Mouse (Mus musculus) regulatory T cell (primary cell): Measurements from ENCODE around the gene Smyd4.
"Not testable (repeated sequence)": the region's sequence is repeated elsewhere in the genome, so short reads cannot be mapped to it uniquely, and the experiment has no call there.

Source experiments
- in situ Hi-C: fragments of 300-600 bp; cut with MboI, MseI; formaldehyde crosslinking; loops from one replicate; pipeline ENCODE4 v1.15.1; 2025; ENCODE audit warnings: high pct_unique_total_duplicates

Smyd4 gene

DNA sequence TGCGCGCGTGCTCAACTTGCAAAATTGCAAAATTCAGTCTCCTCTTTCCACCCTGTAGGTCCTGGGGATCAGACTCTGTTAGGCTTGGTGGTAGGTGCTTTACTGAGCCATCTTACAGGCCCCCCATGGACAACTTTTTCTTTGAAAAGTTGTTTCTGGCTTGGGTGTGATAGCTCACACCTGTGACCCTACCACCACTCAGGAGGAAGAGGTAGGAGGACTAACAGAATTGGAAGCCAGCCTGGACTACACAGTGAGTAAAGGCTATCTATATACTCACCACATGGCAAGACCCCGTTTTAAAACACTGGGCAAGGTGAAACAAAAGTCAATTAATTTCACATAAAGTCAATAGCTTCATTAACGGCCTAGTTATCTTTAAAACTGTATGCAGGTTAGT, 3.5 kb upstream of the Smyd4 start:
- in situ Hi-C loops, result no loop called here

GRCm38 (mm10) chr11:75346556-75347187, 1.6 kb upstream of the Smyd4 start:
- in situ Hi-C loops, result no loop called here

GRCm38 (mm10) chr11:75347188-75347585, 1.0 kb upstream of the Smyd4 start:
- in situ Hi-C loops, result no loop called here

DNA sequence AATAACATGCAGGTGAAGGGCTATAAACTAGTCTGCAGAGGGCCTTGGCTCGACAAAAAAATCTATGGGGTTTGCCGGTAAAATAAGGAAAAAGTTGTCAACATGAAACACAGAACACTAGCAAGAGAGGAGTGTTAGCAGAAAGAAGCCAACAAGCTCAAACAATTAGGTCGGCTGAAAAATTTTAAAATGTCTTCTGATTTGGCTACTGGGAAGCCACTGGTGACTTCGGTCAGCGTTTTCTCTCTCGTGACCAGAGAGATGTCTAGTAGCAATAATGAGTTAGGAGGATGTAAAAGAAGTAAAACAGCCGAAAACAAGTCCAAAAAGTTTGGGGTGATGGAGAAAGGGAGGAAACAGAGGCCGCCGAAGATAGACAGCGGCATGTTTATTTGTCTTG, 637 bp upstream of the Smyd4 start:
- in situ Hi-C loops, result no loop called here

GRCm38 (mm10) chr11:75348890-75349261, 643 bp downstream of the Smyd4 start:
- in situ Hi-C loops, result no loop called here

DNA sequence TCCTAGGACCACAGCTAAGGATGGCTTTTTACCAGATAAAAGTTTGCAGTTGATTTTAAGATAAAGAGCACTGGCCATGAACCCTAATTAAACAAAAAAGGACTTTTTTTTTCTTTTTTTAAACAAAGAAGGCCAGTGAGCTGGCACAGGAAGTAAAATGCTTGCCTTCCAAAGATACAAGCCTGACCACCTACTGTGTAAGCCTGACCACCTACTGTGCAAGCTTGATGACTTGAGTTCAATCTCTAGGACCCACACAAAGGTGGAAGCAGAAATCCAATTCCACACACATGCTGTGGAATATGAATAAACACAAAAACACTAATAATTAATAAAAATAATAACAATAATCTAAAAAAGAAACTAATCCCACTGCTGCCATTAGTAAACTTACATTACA, 3.0 kb downstream of the Smyd4 start:
- in situ Hi-C loops, result no loop called here

GRCm38 (mm10) chr11:75355475-75355874, 7.2 kb downstream of the Smyd4 start:
- in situ Hi-C loops, result no loop called here

GRCm38 (mm10) chr11:75377125-75377524, 28.9 kb downstream of the Smyd4 start:
- in situ Hi-C loops, result no loop called here

DNA sequence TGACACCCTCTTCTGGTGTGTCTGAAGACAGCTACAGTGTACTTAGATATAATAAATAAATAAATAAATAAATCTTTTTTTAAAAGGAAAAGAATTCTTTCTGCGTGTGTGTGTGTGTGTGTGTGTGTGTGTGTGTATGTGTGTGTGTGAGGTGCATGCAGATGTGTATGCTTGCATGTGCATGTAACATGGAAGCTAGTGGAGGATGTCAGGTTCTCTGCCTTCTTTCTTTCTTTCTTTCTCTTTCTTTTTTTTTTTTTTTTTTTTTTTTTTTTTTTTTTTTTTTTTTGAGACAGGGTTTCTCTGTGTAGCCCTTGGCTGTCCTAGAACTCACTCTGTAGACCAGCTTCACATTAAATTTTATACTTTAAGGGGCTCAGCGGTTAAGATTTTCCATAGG, 30.6 kb downstream of the Smyd4 start:
- in situ Hi-C loops, result not testable (repeated sequence)

DNA sequence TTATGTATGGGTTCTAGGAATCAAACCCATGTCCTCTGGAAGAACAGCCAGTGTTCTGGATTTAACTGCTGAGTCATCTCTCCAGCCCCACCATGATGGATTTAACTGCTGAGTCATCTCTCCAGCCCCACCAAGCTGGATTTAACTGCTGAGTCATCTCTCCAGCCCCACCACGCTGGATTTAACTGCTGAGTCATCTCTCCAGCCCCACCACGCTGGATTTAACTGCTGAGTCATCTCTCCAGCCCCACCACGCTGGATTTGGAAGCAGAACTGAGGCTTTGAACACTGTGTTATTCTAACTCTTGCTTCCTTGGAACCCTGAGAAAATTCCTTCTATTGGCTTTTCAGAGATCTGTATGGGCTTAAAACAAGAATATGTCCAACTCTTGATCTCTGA, 35.3 kb downstream of the Smyd4 start:
- in situ Hi-C loops, result not testable (repeated sequence)

DNA sequence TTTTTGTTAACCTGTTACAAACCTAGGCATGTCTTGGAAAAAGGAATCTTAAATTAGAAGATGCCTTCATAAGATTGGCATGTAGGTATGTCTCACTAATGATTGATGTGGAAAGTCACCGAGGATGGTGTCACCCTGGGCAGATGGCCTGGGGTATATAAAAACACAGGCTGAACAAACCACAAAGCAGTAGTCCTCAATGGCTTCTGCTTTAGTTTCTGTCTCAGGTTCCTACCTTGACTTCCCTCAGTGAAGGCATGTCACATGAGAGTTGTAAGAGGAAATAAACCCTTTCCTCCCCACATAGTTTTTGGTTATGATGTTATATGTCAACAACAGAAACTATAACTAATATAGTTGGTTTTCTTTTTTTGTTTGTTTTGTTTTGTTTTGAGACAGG, 47.4 kb downstream of the Smyd4 start:
- in situ Hi-C loops, result no loop called here

GRCm38 (mm10) chr11:75397452-75397851, 49.2 kb downstream of the Smyd4 start:
- in situ Hi-C loops, result no loop called here

DNA sequence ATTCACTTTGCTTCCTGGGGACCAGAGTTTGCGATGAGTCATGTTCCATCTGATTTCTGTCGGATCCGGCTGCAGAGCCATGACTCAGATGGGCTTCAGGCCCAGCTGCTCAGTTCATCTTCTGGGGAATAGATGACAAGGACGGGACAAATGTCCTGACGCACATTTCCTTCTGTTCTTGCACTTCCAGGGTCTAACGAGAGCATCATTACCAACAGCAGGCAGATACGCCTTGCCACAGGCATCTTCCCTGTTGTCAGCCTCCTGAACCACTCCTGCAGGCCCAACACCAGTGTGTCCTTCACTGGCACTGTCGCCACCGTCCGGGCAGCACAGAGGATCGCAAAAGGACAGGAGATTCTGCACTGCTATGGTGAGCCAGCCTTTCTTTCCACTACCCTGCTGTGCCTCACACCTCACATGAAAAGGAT, 51.2 kb downstream of the Smyd4 start:
- in situ Hi-C loops, result no loop called here

DNA sequence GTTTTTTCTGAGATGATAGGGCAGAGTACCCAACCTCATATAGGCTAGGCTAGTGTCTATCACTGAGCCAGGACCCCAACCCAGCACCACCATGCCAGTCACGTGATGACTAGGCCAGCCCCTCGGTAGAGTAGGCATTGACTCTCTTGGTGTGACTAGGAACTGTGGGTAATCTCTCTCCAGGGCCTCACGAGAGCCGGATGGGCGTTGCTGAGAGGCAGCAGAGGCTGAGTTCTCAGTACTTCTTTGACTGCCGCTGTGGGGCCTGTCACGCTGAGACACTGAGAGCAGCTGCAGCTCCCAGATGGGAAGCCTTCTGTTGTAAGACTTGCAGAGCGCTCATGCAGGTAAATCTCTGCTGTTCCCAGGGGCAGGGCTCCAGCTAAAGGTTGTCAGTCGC, 51.9 kb downstream of the Smyd4 start:
- in situ Hi-C loops, result no loop called here

GRCm38 (mm10) chr11:75402271-75402690, 54.0 kb downstream of the Smyd4 start:
- in situ Hi-C loops, result no loop called here

DNA sequence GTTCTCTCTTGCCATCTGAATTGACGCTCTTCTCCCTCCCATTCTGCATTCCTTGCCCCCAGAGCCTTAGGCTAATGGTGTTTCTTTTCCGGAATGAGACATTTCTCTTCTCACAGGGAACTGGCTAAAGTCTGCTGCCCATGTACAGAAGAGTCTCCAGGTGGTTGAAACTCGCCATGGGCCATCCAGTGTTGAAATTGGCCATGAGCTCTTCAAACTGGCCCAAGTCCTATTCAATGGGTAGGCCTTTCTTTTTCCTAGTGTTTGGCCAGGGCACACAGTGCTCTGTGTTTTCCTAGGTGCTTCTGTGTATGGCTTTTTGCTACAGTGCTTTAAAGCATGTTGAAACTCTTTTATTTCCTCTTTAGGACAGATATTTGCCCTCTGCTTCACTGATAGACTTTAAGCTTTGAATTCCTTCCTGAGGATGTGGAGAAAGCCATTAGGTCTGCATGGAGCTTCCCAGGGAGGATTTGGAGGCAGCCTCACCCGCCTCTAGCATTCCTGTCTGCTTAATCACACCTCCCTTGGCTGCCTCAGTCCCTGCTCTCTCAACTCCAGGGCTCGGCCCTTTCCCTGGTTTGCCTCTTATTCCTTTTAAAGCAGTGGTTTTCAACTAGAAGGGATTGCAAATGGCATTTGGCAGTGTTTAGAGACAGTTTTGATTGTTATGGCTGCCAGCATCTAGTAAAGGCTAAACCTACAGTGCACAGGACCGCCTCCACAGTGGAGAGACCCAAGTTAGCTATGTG, 55.2 kb downstream of the Smyd4 start:
- in situ Hi-C loops, result no loop called here

- in situ Hi-C loops, result no loop called here
Measured at GRCm38 (mm10) chr11:75404801-75405200, 56.6 kb downstream of the Smyd4 start.

- in situ Hi-C loops, result no loop called here
Measured at GRCm38 (mm10) chr11:75406104-75406503, 57.9 kb downstream of the Smyd4 start.

DNA sequence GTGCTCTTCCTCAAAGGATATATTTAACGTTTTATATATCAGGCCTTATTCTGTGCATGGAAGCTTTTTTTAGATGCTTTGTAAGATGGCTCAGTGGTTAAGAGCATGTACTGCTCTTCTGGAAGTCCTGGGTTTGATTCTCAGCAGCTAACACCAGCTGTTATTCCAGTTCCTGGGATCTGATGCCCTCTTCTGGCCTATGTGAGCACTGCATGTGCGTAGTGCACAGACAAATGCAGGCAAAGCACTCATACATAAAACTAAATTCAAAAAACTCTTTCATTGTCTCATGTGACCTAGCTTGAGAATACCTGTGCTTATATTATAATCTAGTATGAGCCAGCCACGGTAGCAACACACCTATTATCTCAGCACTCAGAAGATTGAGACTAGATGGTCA, 58.6 kb downstream of the Smyd4 start:
- in situ Hi-C loops, result no loop called here

DNA sequence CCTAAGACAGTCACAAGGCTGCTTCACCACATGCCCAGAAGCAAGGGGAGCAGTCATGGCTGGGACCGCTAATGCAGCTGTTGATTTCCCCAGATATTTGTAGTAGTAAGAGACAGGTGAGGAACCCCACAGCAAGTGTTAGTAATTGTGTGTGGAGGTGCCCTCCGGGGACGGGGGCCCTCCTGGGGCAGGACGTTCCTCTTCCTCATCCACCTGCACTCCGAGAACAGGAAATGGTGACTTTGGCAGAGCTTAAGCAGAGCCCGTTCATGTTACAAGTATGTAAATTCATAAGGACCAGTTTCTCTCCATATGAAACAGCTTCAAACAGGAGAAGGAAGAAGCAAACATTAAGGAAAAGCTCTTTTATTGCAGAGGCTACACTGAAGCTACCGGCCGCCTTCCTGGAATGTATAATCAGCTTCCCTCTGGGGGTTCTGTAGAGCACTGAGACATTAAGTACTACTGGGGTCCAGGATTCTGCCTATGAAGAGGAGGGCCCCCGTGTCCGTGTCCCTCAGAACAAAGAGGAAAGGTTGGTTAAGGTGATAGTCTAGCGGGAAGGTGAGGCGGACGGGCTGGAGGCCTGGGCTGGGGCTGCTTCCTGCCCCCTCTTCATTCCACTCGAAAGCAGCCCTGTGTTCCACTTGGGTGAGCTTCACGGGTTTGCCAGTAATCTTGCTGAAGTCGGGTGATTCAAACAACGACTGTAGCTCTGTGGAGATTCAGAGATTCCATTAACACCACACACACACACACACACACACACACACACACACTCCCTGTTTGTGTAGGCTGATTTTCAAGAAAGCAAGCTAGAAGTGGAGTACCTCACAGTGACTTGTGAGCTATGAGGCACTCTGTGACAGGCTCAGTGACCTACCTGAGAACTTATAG, 61.7 kb downstream of the Smyd4 start:
- in situ Hi-C loops, result no loop called here

GRCm38 (mm10) chr11:75410591-75410990, 62.4 kb downstream of the Smyd4 start:
- in situ Hi-C loops, result no loop called here

DNA sequence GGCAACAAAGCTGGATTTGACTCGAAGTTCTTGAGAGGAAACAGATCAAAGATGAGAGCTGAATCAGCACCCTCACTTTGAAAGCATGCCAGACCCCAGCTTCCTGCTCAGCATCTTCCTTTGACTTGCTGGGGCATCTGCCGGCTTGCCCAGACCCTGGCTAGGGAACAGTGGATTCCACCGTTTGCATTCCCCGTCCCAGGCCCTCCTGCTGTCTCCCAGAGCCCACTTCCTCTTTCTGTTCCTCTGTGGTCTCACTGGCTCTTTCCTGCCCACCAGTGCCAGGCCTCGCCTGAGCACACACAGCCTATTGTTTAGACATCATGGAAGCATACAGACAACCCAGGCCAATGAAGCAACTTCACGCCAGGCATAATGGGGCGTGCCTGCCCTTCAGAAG, 66.9 kb downstream of the Smyd4 start:
- in situ Hi-C loops, result no loop called here
